Mouse (Mus musculus) adrenal gland (tissue): ENCODE results near the gene Mup5.
"Not testable (repeated sequence)": the region's sequence is repeated elsewhere in the genome, so short reads cannot be mapped to it uniquely, and the experiment has no call there.

Experiments
- intact Hi-C: fragments of 180-260 bp; cut with DNase I; formaldehyde crosslinking; loops from one replicate; pipeline ENCODE4 v1.15.1; 2025
- long read RNA-seq, 2 experiments: library from polyadenylated mRNA; unstranded; transcript quantifications; one replicate each; pipeline ENCODE4 v2.0.0; 2020; ENCODE audit warnings: borderline replicate concordance in 1 of 2; ENCODE audit not compliant: insufficient replicate concordance in 1 of 2

Mup5 gene
- long read RNA-seq, experiment 1 = 0 reads
- long read RNA-seq, experiment 2 = 0 reads

DNA sequence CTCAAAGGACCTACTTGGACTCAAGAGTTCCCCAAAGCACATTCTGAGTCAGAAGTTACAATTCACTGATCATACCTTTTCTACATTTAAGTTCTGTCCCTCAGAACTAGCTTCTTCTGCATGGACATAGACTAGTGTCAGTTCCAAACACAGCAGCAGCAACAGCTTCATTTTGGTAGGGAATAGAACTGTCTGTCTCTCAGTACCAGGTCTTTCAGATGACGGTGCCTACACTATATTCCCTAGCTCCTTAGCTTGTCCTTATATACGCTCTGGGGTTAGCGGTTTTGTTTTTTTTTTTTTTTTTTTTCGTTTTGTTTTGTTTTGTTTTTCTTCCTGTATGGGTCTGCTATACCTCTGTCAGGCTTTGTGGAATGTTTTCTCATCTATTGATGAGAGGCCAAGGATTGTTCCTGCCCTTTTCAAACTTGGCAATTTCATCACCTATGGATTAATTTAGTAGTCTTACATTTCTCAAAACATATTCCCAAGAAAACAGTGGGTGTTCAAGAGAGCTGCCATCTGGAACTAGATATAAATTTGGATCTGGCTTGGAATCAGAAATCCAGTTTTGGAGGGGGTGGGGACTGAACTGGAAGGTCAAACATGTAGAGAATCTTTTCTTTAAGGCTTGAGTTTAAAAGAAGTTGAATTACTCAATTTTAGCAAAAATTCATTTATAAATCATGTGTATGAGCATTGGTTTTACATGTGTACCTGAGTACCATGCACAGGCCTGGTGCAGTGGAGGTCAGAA, at the start of gene Mup5:
Gene Mup5, minus strand, starts transcription at position 282 of the 757 bp plus-strand sequence.
- intact Hi-C loops = no loop called here

DNA sequence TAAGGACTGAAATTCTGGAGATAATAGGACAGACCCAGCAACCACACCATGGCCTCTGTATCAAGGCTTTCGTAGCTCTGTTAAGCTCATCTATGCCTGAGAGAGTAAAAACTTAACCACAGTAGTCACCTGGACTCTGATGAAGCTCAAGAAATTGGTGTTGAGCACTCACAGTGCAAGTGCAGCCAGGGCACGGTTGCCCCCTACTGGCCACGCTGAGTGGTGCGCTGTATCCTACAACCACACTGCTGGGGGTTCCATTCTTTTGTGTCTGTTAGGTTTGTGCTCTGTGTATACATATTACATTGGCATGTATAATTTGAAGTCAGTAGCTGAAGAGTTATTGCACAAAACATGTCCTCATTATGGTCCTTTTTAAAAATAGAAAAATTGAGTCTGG, 23.1 kb upstream of the Mup5 start:
- intact Hi-C loops = no loop called here

DNA sequence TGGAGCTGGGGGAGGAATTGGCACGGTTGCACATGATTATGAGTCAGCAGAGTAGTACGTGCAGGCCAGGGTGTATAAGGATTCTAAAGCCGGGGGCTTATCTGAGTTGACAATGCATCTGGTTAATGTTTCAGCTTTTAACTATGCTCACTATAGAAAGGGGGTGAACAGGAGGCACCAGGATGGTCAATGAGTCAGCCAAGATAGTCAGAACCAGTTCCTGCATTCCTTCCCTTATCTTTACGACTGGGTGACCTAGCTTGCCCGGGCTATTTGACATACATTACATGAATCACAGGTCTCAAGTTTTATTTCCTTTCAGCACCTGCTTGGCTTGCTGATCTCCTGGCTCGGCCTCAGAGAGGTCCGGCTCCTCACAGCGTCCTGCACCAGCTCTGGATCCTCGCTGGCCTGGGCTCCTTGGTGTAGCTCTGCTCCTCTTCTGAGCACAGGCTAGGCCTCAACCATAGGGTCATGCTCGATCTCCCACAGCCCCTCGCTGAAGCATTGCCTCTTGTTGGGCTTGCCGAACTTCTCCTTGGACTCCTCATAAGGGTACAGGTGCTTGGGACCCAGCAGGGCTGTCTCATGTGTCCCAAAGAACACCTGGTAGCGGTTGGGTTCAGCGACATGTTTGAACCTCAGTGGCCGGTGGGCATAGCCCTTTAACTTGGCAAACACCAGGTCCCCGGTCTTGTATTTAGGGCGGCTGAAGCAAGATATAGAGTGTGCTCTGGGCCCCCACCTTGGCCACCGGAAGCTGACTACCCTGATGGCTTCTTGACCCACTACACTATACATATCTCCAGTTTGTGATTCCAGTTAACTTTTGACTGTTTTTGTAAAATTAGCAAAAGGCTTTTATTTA, 21.0 kb upstream of the Mup5 start:
- intact Hi-C loops = no loop called here

DNA sequence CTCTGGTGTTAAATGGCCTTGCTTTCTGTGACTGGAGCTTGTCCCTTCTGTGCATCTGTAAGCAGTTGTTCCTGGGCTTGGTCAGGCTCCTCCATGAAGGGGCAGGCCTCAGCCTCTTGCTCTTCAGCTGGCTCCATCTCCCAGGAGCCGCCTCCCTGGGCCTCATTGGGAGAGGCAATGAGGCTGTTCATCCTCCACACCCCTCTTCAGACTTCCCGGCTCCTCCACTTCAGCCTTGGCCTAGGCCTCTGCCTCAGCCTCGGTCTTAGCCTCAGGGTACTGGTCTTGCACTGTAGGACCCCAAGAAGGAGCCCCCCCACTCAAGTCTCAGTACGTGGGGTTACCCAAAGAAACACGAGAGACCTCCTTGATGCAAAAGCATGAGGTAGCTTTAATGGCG, 20.3 kb upstream of the Mup5 start:
- intact Hi-C loops = no loop called here

DNA sequence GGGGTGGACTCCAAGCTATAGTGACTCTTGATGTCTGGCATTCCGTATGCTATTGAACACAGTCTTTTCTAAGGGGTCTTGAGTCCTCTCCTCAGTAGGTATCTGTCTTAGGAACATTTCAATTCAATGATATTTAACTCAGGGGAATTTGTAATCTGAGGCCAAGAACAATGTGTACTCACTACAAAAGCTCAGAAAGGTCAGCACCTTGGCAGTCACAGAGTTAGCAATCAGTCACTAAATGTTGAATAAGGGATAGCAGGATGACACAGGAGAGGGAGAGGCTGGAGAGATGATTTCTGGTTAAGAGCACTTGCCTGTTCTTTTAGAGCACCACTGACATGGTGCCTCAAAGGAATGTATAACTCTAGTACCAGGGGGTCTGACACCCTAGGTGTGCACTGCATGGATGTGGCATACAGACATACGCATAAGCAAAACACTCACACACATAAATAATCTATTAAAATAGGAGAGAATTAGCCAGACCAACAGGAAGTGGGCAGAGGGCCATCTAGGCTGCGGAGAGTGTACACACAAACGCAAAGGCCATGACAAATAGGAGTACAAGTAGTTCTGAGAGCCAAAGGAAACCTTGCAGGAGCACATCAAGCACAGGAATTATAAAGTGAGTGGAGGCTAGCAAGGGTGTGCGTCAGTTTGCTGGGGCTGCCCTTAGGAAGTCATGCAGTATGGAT, 9.9 kb upstream of the Mup5 start:
- intact Hi-C loops = no loop called here

DNA sequence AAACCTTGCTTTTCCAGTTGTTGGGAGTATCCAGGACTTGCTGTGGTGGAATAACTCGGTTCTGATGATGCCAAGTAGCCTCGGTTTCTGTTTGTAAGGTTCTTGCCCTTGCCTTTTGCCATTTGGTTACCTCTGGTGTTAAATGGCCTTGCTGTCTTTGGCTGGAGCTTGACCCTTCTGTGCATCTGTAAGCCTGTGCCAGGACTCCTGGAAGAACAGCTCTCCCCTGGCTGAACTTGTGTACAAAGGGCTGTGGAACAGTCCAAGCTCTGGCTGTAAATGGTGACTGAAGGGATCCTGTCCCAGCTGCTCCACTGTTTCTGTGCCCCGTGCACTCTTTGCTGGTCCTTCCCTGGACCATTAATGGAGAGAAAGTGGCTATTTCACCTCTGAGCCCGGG, 5.8 kb downstream of the Mup5 start:
- intact Hi-C loops = no loop called here

DNA sequence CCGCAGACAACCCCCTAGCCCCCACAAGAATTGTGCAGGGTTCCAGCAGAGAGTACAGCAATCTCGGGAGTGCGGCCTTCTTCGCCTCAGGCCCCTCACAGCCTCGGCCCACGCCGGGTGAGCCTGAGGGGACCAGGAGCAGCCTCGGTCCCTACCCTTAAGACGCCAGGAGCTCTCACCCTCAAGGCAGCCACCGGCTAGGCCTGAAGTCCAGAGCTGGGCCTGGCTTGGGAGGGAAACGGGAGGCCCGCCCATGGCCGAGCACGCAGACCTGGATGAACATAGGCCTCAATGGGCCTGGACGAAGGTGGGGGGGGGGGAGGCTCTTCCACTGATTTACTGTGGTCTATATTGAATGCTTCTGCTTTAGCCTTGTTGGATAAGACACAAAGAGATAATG, 11.8 kb downstream of the Mup5 start:
- intact Hi-C loops = no loop called here

DNA sequence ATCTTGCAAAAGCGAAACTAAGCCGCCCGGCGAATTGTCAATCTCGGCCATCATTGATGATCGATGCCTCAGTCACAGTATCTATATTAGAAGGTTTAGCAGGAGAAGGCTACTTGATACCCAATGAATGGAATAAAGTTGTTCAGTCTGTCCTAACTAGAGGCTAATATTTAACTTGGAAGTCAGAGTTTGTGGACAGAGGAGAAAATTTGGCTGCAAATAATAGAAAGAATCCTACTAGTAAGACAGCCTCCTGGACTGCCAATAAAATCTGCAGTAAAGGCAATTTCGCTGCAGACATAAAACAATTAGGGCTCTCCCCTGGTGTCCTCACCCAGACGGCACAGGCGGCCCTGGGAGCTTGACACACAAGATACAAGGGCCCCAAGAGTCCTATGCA, 12.5 kb downstream of the Mup5 start:
- intact Hi-C loops = not testable (repeated sequence)

DNA sequence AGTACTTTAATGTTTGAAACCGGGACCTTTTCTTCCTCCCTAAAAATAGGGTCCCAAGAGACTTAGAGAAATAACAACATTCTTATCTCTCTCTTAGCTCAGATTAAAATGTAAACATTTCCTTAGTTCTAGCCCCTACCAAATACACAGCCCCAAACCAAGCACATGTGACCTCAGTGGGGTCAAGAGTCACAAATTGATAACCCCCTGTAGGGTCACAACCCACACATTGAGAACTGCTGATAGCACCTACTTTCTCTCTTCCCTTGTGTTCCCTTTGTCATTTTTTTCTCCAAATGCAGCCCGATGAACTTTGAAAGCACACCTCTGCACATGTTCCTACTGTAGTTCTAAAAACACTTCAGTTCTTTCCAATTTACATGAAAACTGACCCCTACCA, 19.4 kb downstream of the Mup5 start:
- intact Hi-C loops = no loop called here

DNA sequence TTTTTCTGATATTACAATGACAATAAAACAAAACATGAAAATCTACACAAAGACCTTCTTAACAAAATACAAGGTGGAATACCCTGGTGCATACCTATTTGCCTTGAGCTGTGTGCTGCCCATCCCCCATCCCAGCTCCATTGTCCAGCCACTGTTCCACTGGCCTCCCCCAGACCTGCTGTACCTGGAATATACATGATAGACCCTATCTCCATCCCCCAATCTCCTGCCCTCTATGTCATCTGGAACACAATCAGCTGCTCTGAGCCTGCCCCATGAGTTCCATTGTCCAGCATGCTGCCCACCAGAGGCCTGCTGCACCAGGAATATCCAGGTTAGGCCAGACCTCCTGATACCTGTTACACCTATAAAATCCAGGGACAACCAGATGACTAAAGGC, 21.6 kb downstream of the Mup5 start:
- intact Hi-C loops = loop anchor here (5.0 kb wide), 1 partner anchor 49 kb away; no protein-coding TSS in a partner anchor

DNA sequence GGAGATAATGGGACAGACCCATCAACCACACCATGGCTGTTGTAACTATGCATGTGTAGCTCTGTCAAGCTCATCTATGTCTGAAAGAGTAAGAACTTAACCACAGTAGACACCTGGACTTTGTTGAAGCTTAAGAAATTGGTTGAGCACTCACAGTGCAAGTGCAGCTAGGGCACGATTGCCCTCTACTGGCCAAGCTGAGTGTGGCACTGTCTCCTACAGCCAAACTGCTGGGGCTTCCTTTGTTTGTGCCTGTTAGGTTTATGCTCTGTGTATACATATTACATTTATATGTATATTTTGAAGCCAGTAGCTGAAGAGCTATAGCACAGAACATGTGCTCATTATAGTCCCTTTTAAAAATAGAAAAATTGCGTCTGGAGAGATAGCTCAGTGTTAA, 23.8 kb downstream of the Mup5 start:
- intact Hi-C loops = loop anchor here (5.0 kb wide), 1 partner anchor 51 kb away; no protein-coding TSS in a partner anchor

DNA sequence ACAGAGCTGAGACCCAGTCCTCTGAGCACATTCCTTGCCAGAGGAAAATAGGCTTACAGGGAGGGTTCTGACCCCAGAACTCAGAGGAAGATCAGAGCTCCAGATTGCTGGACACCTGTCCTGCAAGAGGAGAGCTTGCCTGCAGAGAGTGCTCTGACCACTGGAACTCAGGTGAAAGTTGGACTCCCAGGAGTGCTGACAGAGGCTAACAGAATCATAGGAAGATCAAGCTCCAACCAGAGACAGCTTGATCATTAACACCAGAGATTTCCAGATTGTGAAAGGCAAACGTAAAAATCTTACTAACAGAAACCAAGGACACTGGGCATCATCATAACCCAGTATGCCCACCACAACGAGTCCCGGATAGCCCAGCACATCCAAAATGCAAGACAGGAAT, 26.1 kb downstream of the Mup5 start:
- intact Hi-C loops = not testable (repeated sequence)

DNA sequence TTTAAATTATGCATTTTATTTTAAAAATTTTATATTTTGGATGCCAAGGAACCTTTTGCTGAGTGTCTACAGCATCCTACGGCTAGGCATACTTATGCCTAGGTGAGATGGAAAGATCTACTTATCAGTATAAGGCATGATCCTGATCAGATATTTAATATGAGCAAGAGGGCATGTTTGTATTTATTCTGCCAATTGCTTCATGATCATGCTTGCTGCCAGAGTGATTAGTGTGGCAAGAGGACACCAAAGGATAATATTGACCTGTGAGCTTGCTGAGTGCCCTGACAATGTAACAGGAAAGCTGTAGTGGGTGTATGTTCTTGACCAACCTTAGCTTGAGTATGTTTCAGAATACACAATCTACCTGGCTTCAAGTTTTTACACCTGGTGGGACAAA, 45.3 kb downstream of the Mup5 start:
- intact Hi-C loops = not testable (repeated sequence)

DNA sequence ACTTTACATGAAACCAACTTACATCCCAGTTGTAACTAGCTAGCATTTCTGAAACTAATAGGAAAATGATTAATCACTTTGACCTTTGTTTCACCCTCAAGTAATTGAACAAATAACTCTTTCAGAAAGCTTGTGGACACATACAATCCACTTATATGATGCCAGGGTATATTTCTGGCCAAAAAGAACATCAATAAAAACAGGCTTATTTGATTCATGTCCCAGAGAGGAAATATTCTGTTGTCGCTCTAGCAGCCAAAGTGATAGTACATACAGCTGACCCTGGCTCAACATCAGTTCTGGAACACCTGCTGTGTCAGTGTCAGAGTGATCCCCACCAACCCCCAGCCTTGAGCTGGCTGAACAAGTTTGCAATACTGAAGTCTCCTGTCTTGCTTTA, 50.8 kb downstream of the Mup5 start:
- intact Hi-C loops = not testable (repeated sequence)

DNA sequence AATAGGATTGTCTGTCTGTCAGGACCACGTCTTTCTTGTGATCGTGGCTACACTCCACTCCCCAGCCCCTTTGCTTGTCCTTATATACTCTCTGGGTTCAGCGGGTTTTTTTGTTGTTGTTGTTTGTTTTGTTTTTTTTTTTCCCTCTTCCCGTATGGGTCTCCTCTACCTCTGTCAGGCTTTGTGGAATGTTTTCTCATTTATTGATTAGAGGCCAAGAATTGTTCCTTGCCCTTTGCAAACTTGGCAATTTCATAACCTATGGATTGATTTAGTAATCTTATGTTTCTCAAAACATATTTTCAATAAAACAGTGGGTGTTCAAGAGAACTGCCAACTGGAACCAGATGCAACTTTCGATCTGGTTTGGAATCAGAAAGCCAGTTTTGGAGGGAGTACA, 52.9 kb downstream of the Mup5 start, which contains the start of gene Mup19:
Gene Mup19, minus strand, starts transcription at position 101 of the 400 bp plus-strand sequence.
- intact Hi-C loops = not testable (repeated sequence)
